Mouse (Mus musculus): ENCODE data around the gene Spdef. TPM values are rescaled to one million over a fixed set of nuclear protein-coding genes. Genes with fewer than 3 reads are reported as not detected.

Spdef gene
- polyA plus RNA-seq, 1 experiment from 2014 or later: 0.75 TPM

DNA sequence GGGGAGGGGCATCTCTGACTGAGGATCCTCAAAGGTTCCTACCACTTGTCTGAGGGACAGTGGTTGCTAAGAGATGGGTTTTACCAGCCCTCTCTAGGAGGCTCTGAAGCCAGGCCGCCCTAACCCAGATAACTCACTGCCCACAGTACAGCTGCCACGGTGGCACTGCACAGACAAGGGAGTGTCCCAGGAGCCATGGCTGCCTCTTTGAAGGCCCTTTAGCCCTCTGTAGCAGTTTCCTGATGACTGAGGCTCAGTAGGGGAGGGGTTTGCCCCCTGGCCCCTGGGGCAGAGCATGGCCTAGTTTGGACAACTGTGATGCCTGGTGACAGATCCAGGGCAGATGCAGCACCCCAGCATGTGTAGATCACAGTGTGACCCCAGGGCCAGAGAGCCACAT lies 27.9 kb downstream of the Spdef start:
- Histone ChIP-seq H3K27ac (no peak overlapping the region), H3K4me1 (peaks cover 5% of the 10 kb centered on the region), H3K9me3 (replicated peaks) (no peaks in the 10 kb centered on the region), H3K9ac (no peak overlapping the region), H3K36me3 (ENCODE audit: poor library complexity, severe bottlenecking) (no peaks in the 10 kb centered on the region), H3K4me3 (no peak overlapping the region), H3K27me3 (peaks cover 9% of the 10 kb centered on the region; the same call in 1 of the 2 replicates), H3K4me2 (no peak overlapping the region)
- 78% methylated on average over 2 of the region's 2 CpGs for WGBS
- no peak for ATAC-seq

DNA sequence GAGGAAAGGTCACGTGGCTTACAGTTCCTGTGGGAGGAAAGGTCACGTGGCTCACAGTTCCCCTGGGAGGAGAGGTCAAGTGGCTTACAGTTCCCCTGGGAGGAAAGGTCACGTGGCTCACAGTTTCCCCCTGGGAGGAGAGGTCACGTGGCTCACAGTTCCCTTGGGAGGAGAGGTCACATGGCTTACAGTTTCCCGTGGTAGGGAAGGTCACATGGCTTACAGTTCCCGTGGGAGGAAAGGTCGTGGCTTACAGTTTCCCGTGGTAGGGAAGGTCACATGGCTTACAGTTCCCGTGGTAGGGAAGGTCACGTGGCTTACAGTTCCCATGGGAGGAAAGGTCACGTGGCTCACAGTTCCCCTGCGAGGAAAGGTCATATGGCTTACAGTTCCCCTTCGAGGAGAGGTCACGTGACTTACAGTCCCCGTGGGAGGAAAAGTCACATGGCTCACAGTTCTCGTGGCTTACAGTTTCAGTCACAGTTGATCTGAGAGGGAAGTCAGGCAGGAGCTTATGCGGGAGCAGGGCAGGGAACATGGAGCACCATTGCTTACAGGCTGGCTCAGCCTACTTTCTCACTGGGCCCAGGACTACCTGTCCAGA lies 29.0 kb downstream of the Spdef start:
- Histone ChIP-seq H3K4me3 (no peak overlapping the region), H3K27ac (no peak overlapping the region), H3K9me3 (replicated peaks) (no peaks in the 10 kb centered on the region), H3K36me3 (ENCODE audit: poor library complexity, severe bottlenecking) (no peaks in the 10 kb centered on the region), H3K4me2 (no peak overlapping the region), H3K27me3 (0 out of 2 replicates have a peak, but pooled peaks cover 1% of the 10 kb centered on the region), H3K9ac (no peak overlapping the region), H3K4me1 (peaks cover 5% of the 10 kb centered on the region)
- no peak for ATAC-seq
- 88% methylated on average over 17 of the region's 17 CpGs for WGBS

DNA sequence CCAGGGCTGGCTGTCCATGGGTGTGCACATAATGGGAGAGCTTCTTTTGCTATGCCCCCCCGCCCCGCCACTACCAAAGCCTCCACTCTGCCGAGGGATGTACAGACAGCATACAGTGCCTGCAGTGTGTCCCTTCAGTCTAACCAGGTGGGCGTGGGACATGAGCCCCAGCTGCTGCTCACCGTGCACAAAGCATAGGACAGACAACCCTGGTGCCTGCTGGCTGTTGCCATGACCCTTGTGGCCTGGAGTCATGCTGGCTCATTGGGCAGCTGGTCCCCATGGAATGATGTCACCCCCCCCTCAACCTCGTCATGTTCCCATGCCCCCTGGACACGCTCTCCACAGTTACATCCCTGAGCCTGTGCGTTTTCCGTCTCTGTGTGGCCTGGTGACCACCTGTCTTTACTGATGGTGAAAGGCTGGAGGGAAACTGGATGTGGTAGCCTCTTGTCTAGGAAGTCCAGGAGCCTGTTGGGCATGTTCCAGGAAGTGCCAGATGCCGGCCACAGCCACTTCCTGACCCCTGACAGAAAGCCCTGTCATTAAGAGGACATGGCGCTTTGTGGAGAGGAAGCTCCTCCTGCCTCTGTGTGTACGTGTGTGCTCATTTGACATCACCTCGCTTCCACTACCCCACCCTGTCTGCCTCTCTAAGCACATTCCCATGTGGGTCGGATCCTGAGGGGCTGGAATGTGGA lies 37.6 kb downstream of the Spdef start:
- Histone ChIP-seq H3K27me3 (peaks cover 19% of the 10 kb centered on the region), H3K9me3 (replicated peaks) (no peaks in the 10 kb centered on the region), H3K27ac (no peak overlapping the region), H3K4me2 (no peak overlapping the region), H3K9ac (no peak overlapping the region), H3K4me1 (peaks cover 8% of the 10 kb centered on the region), H3K4me3 (no peak overlapping the region), H3K36me3 (ENCODE audit: poor library complexity, severe bottlenecking) (no peaks in the 10 kb centered on the region)
- ATAC-seq: no peak
- WGBS: 77% methylated on average over 14 of the region's 14 CpGs

DNA sequence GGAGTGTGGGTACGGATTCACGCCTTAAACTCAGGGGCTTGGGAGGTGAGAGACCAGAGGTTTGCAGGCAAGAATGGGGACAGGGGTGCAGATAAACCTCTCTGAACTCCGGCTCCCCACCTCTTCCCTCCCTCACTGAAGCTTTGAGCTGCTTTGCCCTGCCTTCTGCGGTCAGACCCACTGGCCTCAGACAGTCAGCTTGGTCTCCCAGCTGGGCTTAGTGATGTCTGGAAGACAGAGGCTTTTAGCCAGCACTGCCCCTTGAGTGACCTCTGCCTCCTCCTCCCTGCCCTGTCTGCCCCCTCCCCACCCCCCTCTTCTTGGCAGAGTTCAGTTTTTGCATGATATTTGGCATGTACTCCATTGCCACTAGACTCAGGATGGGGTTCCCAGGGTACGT lies 42.4 kb downstream of the Spdef start:
- Histone ChIP-seq H3K4me2 (peak overlapping the region; percentile 96), H3K9ac (peak overlapping the region; percentile 78), H3K9me3 (replicated peaks) (no peaks in the 10 kb centered on the region), H3K27me3 (peaks cover 36% of the 10 kb centered on the region), H3K27ac (no peak overlapping the region), H3K4me3 (peak overlapping the region; percentile 55), H3K36me3 (ENCODE audit: poor library complexity, severe bottlenecking) (no peaks in the 10 kb centered on the region), H3K4me1 (peaks cover 25% of the 10 kb centered on the region)
- no peak for ATAC-seq
- WGBS: 46% methylated on average over 5 of the region's 5 CpGs

DNA sequence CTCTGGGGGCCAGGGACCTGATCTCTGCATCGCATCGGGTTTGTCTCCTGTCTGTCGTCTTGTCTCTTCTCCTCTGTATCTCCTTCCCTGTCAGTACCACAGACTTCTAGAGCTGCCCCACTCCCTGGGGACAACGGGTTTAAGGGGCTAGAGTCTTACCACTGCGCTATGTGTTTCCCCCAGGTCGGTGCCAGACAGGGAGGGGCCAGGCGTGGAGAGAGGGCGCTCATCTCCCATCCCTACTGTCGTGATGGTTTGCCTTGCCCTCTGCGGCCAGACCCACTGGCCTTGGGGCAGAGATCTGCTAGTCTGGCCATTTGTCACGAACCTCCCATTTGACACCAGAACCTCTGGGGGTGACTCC lies 43.2 kb downstream of the Spdef start:
- peak overlapping the region; percentile 25; the same call in 1 of the 2 replicates for H3K27ac ChIP-seq
- WGBS: 2% methylated on average over 11 of the region's 11 CpGs
- H3K4me1 ChIP-seq: peaks cover 25% of the 10 kb centered on the region
- H3K36me3 ChIP-seq (ENCODE audit: poor library complexity, severe bottlenecking): no peaks in the 10 kb centered on the region
- H3K27me3 ChIP-seq: peaks cover 36% of the 10 kb centered on the region
- H3K4me3 ChIP-seq: peak overlapping the region; percentile 55
- H3K4me2 ChIP-seq: peak overlapping the region; percentile 96
- peak; percentile 13; the same call in 1 of the 2 replicates for ATAC-seq
- H3K9ac ChIP-seq: peak overlapping the region; percentile 78
- H3K9me3 ChIP-seq (replicated peaks): no peaks in the 10 kb centered on the region

DNA sequence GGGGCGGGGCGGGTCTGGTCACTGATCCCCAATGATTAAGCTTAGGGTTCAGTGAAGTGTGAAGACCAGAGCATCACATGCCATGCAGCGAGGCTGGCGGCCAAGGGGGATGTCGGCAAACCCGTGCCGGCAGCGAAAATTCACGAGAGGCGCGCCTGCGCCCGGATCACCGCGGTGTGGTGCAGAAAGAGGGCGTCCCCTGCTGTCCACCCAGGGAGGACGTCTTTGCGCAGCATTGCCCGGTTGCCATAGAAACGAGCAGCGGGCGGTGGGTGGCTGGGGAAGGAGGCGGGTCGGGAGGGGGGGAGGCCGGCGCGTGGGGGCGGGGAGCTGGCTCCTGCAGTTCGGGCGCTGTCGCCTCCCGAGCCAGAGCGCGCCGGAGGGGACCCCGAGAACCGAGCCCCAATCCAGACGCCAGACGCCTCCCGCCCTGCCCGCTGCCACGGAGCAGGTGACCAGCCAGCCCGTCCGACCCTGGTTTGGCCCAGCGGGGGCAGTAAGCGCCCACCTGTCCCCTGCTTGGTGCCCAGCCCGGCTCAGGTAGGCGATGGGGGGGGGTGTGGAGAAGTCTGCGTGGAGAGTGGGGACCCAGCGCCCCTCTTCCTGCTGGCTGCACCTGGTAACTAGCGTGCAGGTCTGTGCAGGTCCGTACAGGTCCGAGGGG lies 43.7 kb downstream of the Spdef start:
- Histone ChIP-seq H3K4me2 (peak overlapping the region; percentile 96), H3K27me3 (peaks cover 36% of the 10 kb centered on the region), H3K36me3 (ENCODE audit: poor library complexity, severe bottlenecking) (no peaks in the 10 kb centered on the region), H3K27ac (peak overlapping the region; percentile 25; the same call in 1 of the 2 replicates), H3K4me3 (peak overlapping the region; percentile 55), H3K9ac (peak overlapping the region; percentile 78), H3K4me1 (peaks cover 29% of the 10 kb centered on the region), H3K9me3 (replicated peaks) (no peaks in the 10 kb centered on the region)
- ATAC-seq: peak; percentile 67
- 1% methylated on average over 40 of the region's 53 CpGs for WGBS

DNA sequence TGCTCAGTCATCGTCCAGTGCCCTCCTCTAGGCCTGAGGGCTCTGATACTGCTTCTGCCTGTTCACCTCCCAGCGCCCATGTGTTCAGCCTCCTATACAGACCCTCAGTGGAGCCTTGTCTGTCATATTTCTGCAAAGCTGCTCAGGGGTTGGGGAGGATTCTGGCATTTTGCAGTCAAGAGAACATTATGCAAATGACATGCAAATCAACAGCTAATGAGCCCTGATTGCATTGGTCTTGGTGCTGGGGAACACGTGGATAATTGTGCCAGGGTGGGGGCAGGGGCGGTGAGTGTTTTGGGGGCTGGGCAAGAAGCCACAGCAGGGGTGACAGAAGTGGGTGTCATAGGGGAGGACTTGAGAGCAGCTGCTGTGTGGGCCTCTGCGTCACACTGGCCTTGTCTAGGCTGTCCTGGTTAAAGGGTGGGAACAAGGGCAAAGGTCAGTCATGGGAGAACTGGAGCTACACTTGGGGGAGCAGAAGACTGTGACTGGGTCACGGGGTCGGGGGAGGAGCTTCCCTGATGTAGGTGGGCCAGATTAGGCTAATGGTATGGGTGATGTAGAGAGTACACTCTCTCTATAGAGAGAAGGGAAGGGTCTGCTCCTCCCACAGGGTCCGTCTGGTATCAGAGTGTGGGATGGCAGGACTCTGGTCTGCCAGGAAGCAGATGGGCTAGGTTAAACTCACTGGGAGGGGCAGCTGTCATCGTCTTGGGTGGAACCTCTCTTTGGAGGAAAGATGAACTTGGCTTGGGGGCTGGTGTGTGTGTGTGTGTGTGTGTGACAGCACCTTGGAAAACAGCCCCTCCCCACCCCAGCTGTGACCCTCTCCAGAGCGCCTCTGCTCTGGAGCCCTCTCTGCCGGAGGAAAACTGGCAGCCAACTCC lies 49.6 kb downstream of the Spdef start:
- Histone ChIP-seq H3K9me3 (replicated peaks) (no peaks in the 10 kb centered on the region), H3K4me3 (no peak overlapping the region), H3K4me1 (peaks cover 47% of the 10 kb centered on the region), H3K9ac (no peak overlapping the region), H3K27ac (peak overlapping the region; percentile 94), H3K36me3 (ENCODE audit: poor library complexity, severe bottlenecking) (no peaks in the 10 kb centered on the region), H3K4me2 (peak overlapping the region; percentile 8), H3K27me3 (0 out of 2 replicates have a peak, but pooled peaks cover 7% of the 10 kb centered on the region)
- WGBS: 29% methylated on average over 11 of the region's 11 CpGs
- ATAC-seq: peak; percentile 87

DNA sequence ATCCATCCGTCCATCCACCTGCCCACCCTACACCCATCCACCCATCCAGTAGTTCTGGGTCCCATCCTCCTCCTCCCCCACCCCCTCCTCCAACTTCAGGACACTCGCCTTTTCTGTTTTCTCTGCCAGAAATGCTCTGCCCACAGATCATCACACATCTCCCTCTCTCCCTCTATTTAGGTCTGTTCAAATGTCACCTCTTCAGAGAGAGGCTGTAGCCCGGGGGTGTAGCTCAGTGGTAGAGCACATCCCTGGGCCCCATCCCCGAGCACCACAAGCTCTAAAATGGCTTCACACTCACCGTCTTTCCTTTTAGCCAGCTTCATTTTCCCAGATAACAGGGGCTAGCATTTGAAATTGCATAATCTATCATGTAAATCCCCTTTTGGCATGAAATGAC lies 51.0 kb downstream of the Spdef start:
- Histone ChIP-seq H3K27ac (peak overlapping the region; percentile 94), H3K9me3 (replicated peaks) (no peaks in the 10 kb centered on the region), H3K9ac (no peak overlapping the region), H3K4me1 (peaks cover 52% of the 10 kb centered on the region), H3K27me3 (no peaks in the 10 kb centered on the region), H3K4me3 (no peak overlapping the region), H3K36me3 (ENCODE audit: poor library complexity, severe bottlenecking) (no peaks in the 10 kb centered on the region), H3K4me2 (no peak overlapping the region)
- no peak for ATAC-seq
- WGBS: 89% methylated on average over 5 of the region's 5 CpGs

DNA sequence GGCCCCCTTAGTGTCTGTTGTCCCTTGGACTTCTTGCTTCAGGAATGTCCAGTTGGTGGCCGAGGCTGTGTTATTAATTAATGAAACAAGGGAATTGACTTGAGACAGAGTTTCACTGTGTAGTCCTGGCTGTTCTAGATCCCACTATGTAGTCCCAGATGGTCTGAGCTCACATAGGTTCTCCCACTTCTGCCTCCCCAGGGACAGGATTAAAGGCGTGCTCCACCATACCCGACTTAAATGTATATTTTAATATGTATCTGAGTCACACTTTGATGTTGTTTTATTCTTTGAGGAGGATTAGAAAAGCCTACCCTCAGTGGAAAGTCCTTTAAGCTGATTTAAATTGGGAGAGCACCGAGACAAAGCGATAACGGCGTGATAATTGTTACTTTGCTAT lies 52.5 kb downstream of the Spdef start:
- no peaks in the 10 kb centered on the region for H3K36me3 ChIP-seq (ENCODE audit: poor library complexity, severe bottlenecking)
- no peaks in the 10 kb centered on the region for H3K27me3 ChIP-seq
- 43% methylated on average over 7 of the region's 7 CpGs for WGBS
- peaks cover 52% of the 10 kb centered on the region for H3K4me1 ChIP-seq
- no peak overlapping the region for H3K4me3 ChIP-seq
- no peaks in the 10 kb centered on the region for H3K9me3 ChIP-seq (replicated peaks)
- ATAC-seq: no peak
- H3K4me2 ChIP-seq: no peak overlapping the region
- H3K9ac ChIP-seq: no peak overlapping the region
- peak overlapping the region; percentile 25; the same call in 1 of the 2 replicates for H3K27ac ChIP-seq

DNA sequence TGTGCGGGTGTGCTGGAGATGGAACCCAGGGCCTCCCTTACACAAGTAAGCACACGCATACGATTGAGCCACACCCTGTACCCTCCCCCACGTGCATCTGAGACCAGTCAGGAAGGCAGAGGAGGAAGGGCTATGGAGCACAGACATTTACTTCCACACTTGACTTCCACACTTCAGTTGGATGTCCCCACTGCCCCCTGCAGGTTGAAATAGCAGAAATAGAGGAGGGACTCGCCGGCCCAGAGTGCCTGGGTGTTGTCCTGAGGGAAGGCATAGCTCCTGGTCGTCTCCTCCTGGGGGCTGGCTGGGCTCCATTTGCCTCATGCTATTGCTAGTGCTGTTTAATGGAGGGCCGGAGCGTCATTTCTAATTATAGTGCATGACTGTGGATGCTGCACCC lies 53.3 kb downstream of the Spdef start:
- Histone ChIP-seq H3K27me3 (no peaks in the 10 kb centered on the region), H3K9ac (no peak overlapping the region), H3K4me1 (peaks cover 52% of the 10 kb centered on the region), H3K36me3 (ENCODE audit: poor library complexity, severe bottlenecking) (no peaks in the 10 kb centered on the region), H3K4me3 (no peak overlapping the region), H3K27ac (no peak overlapping the region), H3K4me2 (no peak overlapping the region), H3K9me3 (replicated peaks) (no peaks in the 10 kb centered on the region)
- ATAC-seq: no peak
- WGBS: 73% methylated on average over 9 of the region's 9 CpGs

DNA sequence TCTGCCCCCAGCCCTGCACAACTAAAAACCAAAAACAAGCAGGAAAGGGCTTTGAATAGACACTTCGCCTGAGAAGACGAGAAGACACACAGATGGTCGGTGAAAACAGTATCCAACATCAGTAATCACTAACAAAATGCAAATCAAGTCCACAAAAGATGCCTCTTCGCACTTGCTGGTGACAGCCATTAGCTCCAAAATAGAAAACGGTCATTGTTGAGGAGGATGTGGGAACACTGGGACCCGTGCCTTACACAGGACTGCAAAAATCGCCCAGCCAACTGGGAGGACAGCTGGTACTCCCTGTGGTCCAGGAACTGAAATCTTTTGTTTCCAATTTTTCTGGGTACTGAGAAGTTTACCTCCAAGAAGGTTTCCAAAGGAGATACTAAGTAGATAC lies 54.8 kb downstream of the Spdef start:
- no peak for ATAC-seq
- H3K9me3 ChIP-seq (replicated peaks): no peaks in the 10 kb centered on the region
- H3K36me3 ChIP-seq (ENCODE audit: poor library complexity, severe bottlenecking): no peaks in the 10 kb centered on the region
- H3K4me2 ChIP-seq: no peak overlapping the region
- H3K4me1 ChIP-seq: peaks cover 37% of the 10 kb centered on the region
- WGBS: 52% methylated on average over 7 of the region's 7 CpGs
- no peaks in the 10 kb centered on the region for H3K27me3 ChIP-seq
- no peak overlapping the region for H3K4me3 ChIP-seq
- no peak overlapping the region for H3K9ac ChIP-seq
- H3K27ac ChIP-seq: peak overlapping the region; percentile 68

Measured in forebrain, embryonic 13.5 days (tissue).